Mouse (Mus musculus): Measurements from ENCODE around the gene Abat.
A peak's percentile ranks its signal among the peaks of the same experiment; 100 is the strongest.
"Not testable (repeated sequence)": the region's sequence is repeated elsewhere in the genome, so short reads cannot be mapped to it uniquely, and the experiment has no call there.

Abat gene

GRCm38 (mm10) chr16:8532894-8533293, 19.7 kb downstream of the Abat start:
- no peak for DNase-seq (ENCODE audit: low spot score)

GRCm38 (mm10) chr16:8533477-8533876, 20.2 kb downstream of the Abat start:
- no peak for DNase-seq (ENCODE audit: low spot score)

GRCm38 (mm10) chr16:8534466-8535200, 21.4 kb downstream of the Abat start:
- DNase-seq (ENCODE audit: low spot score) = peak; percentile 57

GRCm38 (mm10) chr16:8535411-8535810, 22.2 kb downstream of the Abat start:
- DNase-seq (ENCODE audit: low spot score) = peak; percentile 64

GRCm38 (mm10) chr16:8539150-8539865, 26.1 kb downstream of the Abat start:
- DNase-seq (ENCODE audit: low spot score) = peak; percentile 89

GRCm38 (mm10) chr16:8540859-8541314, 27.7 kb downstream of the Abat start:
- DNase-seq (ENCODE audit: low spot score) = no peak

- no peak for DNase-seq (ENCODE audit: low spot score)
Measured at GRCm38 (mm10) chr16:8547836-8548235, 34.6 kb downstream of the Abat start.

- DNase-seq (ENCODE audit: low spot score) = no peak
Measured at GRCm38 (mm10) chr16:8549506-8549905, 36.3 kb downstream of the Abat start.

GRCm38 (mm10) chr16:8554351-8554750, 41.1 kb downstream of the Abat start:
- no peak for DNase-seq (ENCODE audit: low spot score)

- not testable (repeated sequence) for DNase-seq (ENCODE audit: low spot score)
Measured at GRCm38 (mm10) chr16:8554751-8555150, 41.5 kb downstream of the Abat start.

GRCm38 (mm10) chr16:8555371-8555770, 42.1 kb downstream of the Abat start:
- DNase-seq (ENCODE audit: low spot score) = not testable (repeated sequence)

- DNase-seq (ENCODE audit: low spot score) = no peak
Measured at GRCm38 (mm10) chr16:8560079-8560478, 46.9 kb downstream of the Abat start.

- not testable (repeated sequence) for DNase-seq (ENCODE audit: low spot score)
Measured at GRCm38 (mm10) chr16:8561101-8561500, 47.9 kb downstream of the Abat start.

GRCm38 (mm10) chr16:8561856-8562255, 48.6 kb downstream of the Abat start:
- DNase-seq (ENCODE audit: low spot score) = not testable (repeated sequence)

GRCm38 (mm10) chr16:8562827-8563226, 49.6 kb downstream of the Abat start:
- DNase-seq (ENCODE audit: low spot score) = not testable (repeated sequence)

- no peak for DNase-seq (ENCODE audit: low spot score)
Measured at GRCm38 (mm10) chr16:8564836-8565235, 51.6 kb downstream of the Abat start.

GRCm38 (mm10) chr16:8565539-8565938, 52.3 kb downstream of the Abat start:
- no peak for DNase-seq (ENCODE audit: low spot score)

- DNase-seq (ENCODE audit: low spot score) = peak; percentile 63
Measured at GRCm38 (mm10) chr16:8566115-8566711, 53.0 kb downstream of the Abat start.

GRCm38 (mm10) chr16:8568881-8569280, 55.7 kb downstream of the Abat start:
- no peak for DNase-seq (ENCODE audit: low spot score)

- no peak for DNase-seq (ENCODE audit: low spot score)
Measured at GRCm38 (mm10) chr16:8570336-8570735, 57.1 kb downstream of the Abat start.

- DNase-seq (ENCODE audit: low spot score) = no peak
Measured at GRCm38 (mm10) chr16:8570901-8571615, 57.8 kb downstream of the Abat start.

- no peak for DNase-seq (ENCODE audit: low spot score)
Measured at GRCm38 (mm10) chr16:8573041-8573440, 59.8 kb downstream of the Abat start.
